Mouse (Mus musculus) macrophage (primary cell): ENCODE data around the gene App. TPM values are rescaled to one million over a fixed set of nuclear protein-coding genes. Genes with fewer than 3 reads are reported as not detected.

Experiments
- H3K27ac ChIP-seq: fragments of 350-480 bp; formaldehyde crosslinking; 2 replicates; pipeline ENCODE4 v1.9.0; 2021
- H3K36me3 ChIP-seq: fragments of 350-480 bp; formaldehyde crosslinking; 2 replicates; pipeline ENCODE4 v1.9.0; 2021; ENCODE audit errors: inconsistent target
- H3K4me3 ChIP-seq: fragments of 350-480 bp; formaldehyde crosslinking; 2 replicates; pipeline ENCODE4 v1.9.0; 2021; ENCODE audit errors: inconsistent target
- H3K79me2 ChIP-seq: fragments of 350-480 bp; formaldehyde crosslinking; 2 replicates; pipeline ENCODE4 v1.9.0; 2021; ENCODE audit errors: inconsistent target
- WGBS: methylation state at CpG from one replicate; pipeline ENCODE4 v1.1.7; 2026; ENCODE audit warnings: inconsistent platforms; ENCODE audit not compliant: missing documents; 5-methylcytosine and 5-hydroxymethylcytosine counted together
- polyA plus RNA-seq: library from polyadenylated mRNA; stranded (reverse); fragments of 250-400 nt; gene quantifications from 3 replicates; pipeline ENCODE4 v1.2.4, GENCODE M21; 2018; ENCODE audit warnings: inconsistent platforms

App gene
- polyA plus RNA-seq, 1 experiment from 2014 or later: 669 TPM

DNA sequence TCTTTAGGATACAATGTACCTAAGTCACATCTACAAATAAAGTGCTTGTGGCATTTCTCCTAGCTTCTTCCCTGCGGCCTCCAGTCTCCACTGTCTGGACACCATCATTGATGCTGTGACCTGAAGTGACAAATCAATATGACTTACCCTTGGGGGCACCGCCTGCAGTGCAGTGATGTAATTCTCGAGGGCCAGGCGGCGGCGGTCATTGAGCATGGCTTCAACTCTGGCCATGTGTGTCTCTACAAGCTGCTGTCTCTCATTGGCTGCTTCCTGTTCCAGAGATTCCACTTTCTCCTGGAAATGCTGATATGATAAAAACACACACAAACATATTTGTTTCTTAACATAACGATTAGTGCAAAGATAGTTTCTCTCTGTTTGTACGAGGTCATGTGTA lies 148.9 kb downstream of the App start:
- no peak overlapping the region for H3K27ac ChIP-seq
- peaks cover 66% of the 10 kb centered on the region for H3K36me3 ChIP-seq
- no peak overlapping the region for H3K4me3 ChIP-seq
- H3K79me2 ChIP-seq: no peaks in the 10 kb centered on the region
- WGBS: 96% methylated on average over 8 of the region's 8 CpGs

- H3K27ac ChIP-seq: no peak overlapping the region
- H3K4me3 ChIP-seq: no peak overlapping the region
- no peaks in the 10 kb centered on the region for H3K79me2 ChIP-seq
- WGBS: 94% methylated on average over 3 of the region's 3 CpGs
- H3K36me3 ChIP-seq: peaks cover 66% of the 10 kb centered on the region; the same call in 1 of the 2 replicates
Measured at GRCm38 (mm10) chr16:85023106-85023505, 150.5 kb downstream of the App start.

- Histone ChIP-seq H3K4me3 (no peak overlapping the region), H3K27ac (no peak overlapping the region), H3K36me3 (peaks cover 46% of the 10 kb centered on the region; the same call in 1 of the 2 replicates), H3K79me2 (no peaks in the 10 kb centered on the region)
- WGBS: 96% methylated on average over 8 of the region's 9 CpGs
Measured at GRCm38 (mm10) chr16:85020696-85021323, 152.8 kb downstream of the App start.

DNA sequence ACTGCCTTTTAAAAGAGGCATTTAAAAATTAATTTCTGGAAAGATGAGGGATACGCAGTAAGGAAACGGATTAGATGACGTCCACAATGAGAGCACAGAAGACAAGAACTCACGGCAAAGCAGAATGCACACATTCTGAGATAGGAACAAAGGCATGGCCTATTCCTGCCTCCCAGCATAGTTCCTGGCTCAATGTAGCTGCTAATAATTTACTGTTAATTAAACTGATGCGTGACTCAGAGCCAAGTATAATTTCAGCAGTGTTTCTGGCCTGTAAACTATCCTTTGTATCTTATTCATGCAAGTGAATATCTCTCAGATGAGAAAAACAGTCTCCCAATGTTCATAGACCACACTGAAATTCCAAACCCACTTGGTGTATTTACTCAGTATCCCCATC lies 154.3 kb downstream of the App start:
- WGBS: 99% methylated on average over 5 of the region's 5 CpGs
- H3K79me2 ChIP-seq: no peaks in the 10 kb centered on the region
- peaks cover 46% of the 10 kb centered on the region for H3K36me3 ChIP-seq
- H3K4me3 ChIP-seq: no peak overlapping the region
- no peak overlapping the region for H3K27ac ChIP-seq

- Histone ChIP-seq H3K36me3 (peaks cover 45% of the 10 kb centered on the region), H3K27ac (no peak overlapping the region), H3K79me2 (no peaks in the 10 kb centered on the region), H3K4me3 (no peak overlapping the region)
- 94% methylated on average over 7 of the region's 7 CpGs for WGBS
Measured at GRCm38 (mm10) chr16:85017845-85018244, 155.7 kb downstream of the App start.

DNA sequence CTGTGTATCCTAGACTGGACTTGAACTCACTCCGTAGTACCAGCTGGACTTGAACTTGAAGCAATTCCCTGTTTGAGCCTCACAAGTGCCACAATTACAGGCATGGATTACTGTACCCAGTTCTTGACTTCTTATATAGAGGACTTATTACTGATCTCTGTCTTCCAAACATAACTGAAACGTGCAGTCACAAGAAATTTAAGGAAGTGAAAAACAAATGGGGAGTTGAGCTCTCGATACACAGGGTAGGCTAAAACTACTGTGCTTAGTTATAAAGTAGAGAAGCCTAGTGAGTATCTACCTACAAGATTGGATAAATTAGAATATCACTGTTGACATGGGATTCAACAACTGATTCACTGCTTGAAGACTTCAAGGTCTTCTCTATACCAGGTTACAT lies 160.9 kb downstream of the App start:
- Histone ChIP-seq H3K27ac (no peak overlapping the region), H3K36me3 (peaks cover 64% of the 10 kb centered on the region), H3K79me2 (no peaks in the 10 kb centered on the region), H3K4me3 (no peak overlapping the region)
- WGBS: 55% methylated on average over 3 of the region's 3 CpGs

GRCm38 (mm10) chr16:85012172-85012571 lies 161.4 kb downstream of the App start:
- no peaks in the 10 kb centered on the region for H3K79me2 ChIP-seq
- H3K4me3 ChIP-seq: no peak overlapping the region
- H3K27ac ChIP-seq: no peak overlapping the region
- H3K36me3 ChIP-seq: peaks cover 64% of the 10 kb centered on the region
- 95% methylated on average over 5 of the region's 5 CpGs for WGBS

GRCm38 (mm10) chr16:85010651-85011050 lies 162.9 kb downstream of the App start:
- Histone ChIP-seq H3K79me2 (no peaks in the 10 kb centered on the region), H3K36me3 (peaks cover 72% of the 10 kb centered on the region), H3K4me3 (no peak overlapping the region), H3K27ac (no peak overlapping the region)
- 90% methylated on average over 2 of the region's 2 CpGs for WGBS

DNA sequence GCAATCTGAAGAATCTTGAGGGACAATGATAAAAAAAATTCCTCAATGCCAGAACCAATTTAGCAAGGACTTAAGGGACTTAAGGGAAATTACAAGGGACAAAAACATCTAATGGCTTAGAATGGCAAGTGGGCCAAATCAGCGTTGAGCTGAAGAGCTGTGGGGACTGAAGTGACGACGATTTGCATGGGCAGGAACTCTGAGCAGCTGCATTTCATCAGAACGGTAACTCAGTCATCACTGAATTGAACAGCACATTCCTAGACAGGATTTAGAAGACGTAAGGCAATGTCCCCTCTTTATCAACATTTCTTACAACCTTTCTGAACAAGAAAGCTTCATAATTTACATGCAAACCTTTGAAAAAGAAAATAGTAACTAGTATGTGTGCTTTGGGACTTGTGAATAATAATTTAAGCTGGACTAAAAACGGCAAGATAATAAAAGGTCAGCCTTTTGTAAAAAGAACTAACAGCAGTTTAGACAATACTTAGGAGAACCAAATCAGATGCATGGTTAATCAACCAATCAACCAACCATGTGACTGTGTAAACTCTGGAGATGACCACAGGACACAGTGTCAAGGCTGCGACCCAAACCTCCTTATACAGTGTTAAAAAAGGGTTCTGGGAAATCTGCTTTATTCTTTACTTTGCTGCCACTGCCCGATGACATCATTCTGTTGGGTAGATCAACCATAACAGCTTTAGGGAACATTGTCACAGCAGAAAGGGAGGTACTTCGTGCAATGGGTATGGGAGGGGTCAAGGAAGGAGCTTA lies 164.5 kb downstream of the App start:
- WGBS: 94% methylated on average over 9 of the region's 9 CpGs
- Histone ChIP-seq H3K79me2 (no peaks in the 10 kb centered on the region), H3K4me3 (no peak overlapping the region), H3K27ac (no peak overlapping the region), H3K36me3 (peaks cover 61% of the 10 kb centered on the region; the same call in 1 of the 2 replicates)

GRCm38 (mm10) chr16:85001939-85002556 lies 171.5 kb downstream of the App start:
- H3K27ac ChIP-seq: no peak overlapping the region
- WGBS: 97% methylated on average over 5 of the region's 5 CpGs
- H3K79me2 ChIP-seq: no peaks in the 10 kb centered on the region
- H3K4me3 ChIP-seq: no peak overlapping the region
- H3K36me3 ChIP-seq: peaks cover 31% of the 10 kb centered on the region

DNA sequence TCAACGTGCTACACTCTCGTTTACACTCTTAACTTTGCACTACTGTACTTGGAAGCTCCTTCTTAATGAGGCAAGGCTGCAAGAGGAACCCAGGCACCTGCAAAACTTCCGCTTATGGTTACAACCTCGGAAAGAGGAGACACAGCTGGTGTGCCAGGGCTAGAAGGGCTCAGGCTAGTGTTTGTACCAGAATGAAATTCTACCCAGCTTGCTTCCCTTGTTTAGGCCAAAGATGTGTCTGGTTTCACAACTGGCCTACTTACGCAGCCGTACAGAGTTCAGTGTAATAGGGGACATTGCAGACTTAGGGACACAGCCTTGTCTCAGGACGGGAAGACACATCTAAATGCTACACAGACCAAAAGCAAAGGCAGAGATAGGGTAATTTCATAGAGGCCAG lies 173.3 kb downstream of the App start:
- H3K36me3 ChIP-seq: peaks cover 24% of the 10 kb centered on the region
- H3K4me3 ChIP-seq: no peak overlapping the region
- H3K27ac ChIP-seq: no peak overlapping the region
- no peaks in the 10 kb centered on the region for H3K79me2 ChIP-seq
- 62% methylated on average over 7 of the region's 7 CpGs for WGBS

- 93% methylated on average over 3 of the region's 3 CpGs for whole genome bisulfite sequencing
- Histone ChIP-seq H3K27ac (no peak overlapping the region), H3K36me3 (peaks cover 10% of the 10 kb centered on the region), H3K79me2 (no peaks in the 10 kb centered on the region), H3K4me3 (no peak overlapping the region)
Measured at GRCm38 (mm10) chr16:84997551-84997950, 176.0 kb downstream of the App start.

- Histone ChIP-seq H3K27ac (no peak overlapping the region), H3K4me3 (no peak overlapping the region), H3K36me3 (peaks cover 2% of the 10 kb centered on the region; the same call in 1 of the 2 replicates), H3K79me2 (no peaks in the 10 kb centered on the region)
- WGBS: 95% methylated on average over 6 of the region's 6 CpGs
Measured at GRCm38 (mm10) chr16:84995441-84995867, 178.1 kb downstream of the App start.

DNA sequence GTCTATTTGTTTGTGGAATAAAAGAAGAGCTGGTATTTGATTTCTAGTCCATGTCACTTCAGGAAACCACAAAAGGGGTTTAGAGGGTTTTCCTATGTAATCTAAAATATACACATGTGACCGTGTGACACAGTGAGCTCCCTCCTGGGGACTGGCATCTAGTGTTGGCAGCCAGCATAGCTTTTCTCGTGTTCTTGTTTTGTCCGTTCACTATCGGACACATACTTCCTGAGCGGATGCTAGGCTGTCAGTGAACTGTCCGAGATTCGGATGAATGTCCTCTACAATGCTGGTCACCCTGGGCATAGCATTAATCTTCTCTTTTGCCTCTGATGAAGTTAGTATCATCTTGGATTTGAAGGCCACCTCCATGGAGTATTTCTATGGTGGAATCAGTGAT lies 180.7 kb downstream of the App start:
- H3K36me3 ChIP-seq: 0 out of 2 replicates have a peak, but pooled peaks cover 2% of the 10 kb centered on the region

GRCm38 (mm10) chr16:84991011-84991410 lies 182.6 kb downstream of the App start:
- WGBS: 95% methylated on average over 4 of the region's 4 CpGs
- H3K27ac ChIP-seq: peak overlapping the region; percentile 74
- H3K36me3 ChIP-seq: peaks cover 8% of the 10 kb centered on the region; the same call in 1 of the 2 replicates
- no peaks in the 10 kb centered on the region for H3K79me2 ChIP-seq
- no peak overlapping the region for H3K4me3 ChIP-seq

More for the DNA sequence above, 180.7 kb downstream of the App start:
- H3K27ac ChIP-seq: no peak overlapping the region
- no peak overlapping the region for H3K4me3 ChIP-seq
- H3K79me2 ChIP-seq: no peaks in the 10 kb centered on the region
- WGBS: 93% methylated on average over 7 of the region's 7 CpGs
